Mouse (Mus musculus) myocyte (in vitro differentiated cells): Measurements from ENCODE around the gene Ube2dnl2. TPM values are rescaled to one million over a fixed set of nuclear protein-coding genes. Genes with fewer than 3 reads are reported as not detected.

Source experiments
- H3K27me3 ChIP-seq: one replicate; pipeline ENCODE4 v1.6.1; 2011; ENCODE audit not compliant: control insufficient read depth, insufficient read depth, insufficient read length
- H3K36me3 ChIP-seq: one replicate; pipeline ENCODE4 v1.6.1; 2011; ENCODE audit not compliant: control insufficient read depth, insufficient read depth
- H3K4me2 ChIP-seq: one replicate; pipeline ENCODE4 v1.6.1; 2011; ENCODE audit warnings: low read depth, control low read depth
- H3K4me3 ChIP-seq: one replicate; pipeline ENCODE4 v1.5.1; 2011; ENCODE audit warnings: mild to moderate bottlenecking, control low read depth, moderate library complexity
- H3K79me2 ChIP-seq: one replicate; pipeline ENCODE4 v1.6.1; 2011; ENCODE audit not compliant: control insufficient read depth, insufficient read depth
- H3ac ChIP-seq: one replicate; pipeline ENCODE4 v1.6.1; 2011; ENCODE audit not compliant: control insufficient read depth, insufficient read length
- CEBPB ChIP-seq: IDR thresholded peaks from 2 replicates; pipeline ENCODE4 v1.6.1; 2011; ENCODE audit warnings: mild to moderate bottlenecking, moderate library complexity; ENCODE audit not compliant: poor library complexity, insufficient read depth, severe bottlenecking
- E2F4 ChIP-seq: IDR thresholded peaks from one replicate; pipeline ENCODE4 v1.6.1; 2011; ENCODE audit warnings: mild to moderate bottlenecking, control low read depth, moderate library complexity; ENCODE audit not compliant: insufficient read depth
- MAX ChIP-seq: IDR thresholded peaks from one replicate; pipeline ENCODE4 v1.6.1; 2011; ENCODE audit warnings: low read depth, mild to moderate bottlenecking, control low read depth
- MYOD1 ChIP-seq, 3 experiments: IDR thresholded peaks; one replicate each; pipeline ENCODE4 v1.6.1; 2011; ENCODE audit warnings: control low read depth in 2 of 3, low read depth in 2 of 3, mild to moderate bottlenecking in 2 of 3, moderate library complexity in 1 of 3; ENCODE audit not compliant: insufficient read length in 2 of 3, control insufficient read depth in 1 of 3
- MYOG ChIP-seq, 3 experiments: IDR thresholded peaks; one replicate each; pipeline ENCODE4 v1.6.1; 2011; ENCODE audit warnings: control low read depth in 2 of 3, low read depth in 2 of 3, mild to moderate bottlenecking in 2 of 3; ENCODE audit not compliant: insufficient read length in 2 of 3, control insufficient read depth in 1 of 3, insufficient read depth in 1 of 3
- POLR2A ChIP-seq: IDR thresholded peaks from one replicate; pipeline ENCODE4 v1.6.1; 2011; ENCODE audit warnings: low read depth, mild to moderate bottlenecking, control low read depth, moderate library complexity; ENCODE audit not compliant: insufficient read length
- POLR2AphosphoS2 ChIP-seq: IDR thresholded peaks from one replicate; pipeline ENCODE4 v1.6.1; 2011; ENCODE audit warnings: low read depth, control low read depth; ENCODE audit not compliant: insufficient read length
- REST ChIP-seq: IDR thresholded peaks from one replicate; pipeline ENCODE4 v1.6.1; 2011; ENCODE audit warnings: mild to moderate bottlenecking, control low read depth, moderate library complexity; ENCODE audit not compliant: insufficient read depth, insufficient read length
- SRF ChIP-seq: IDR thresholded peaks from one replicate; pipeline ENCODE4 v1.6.1; 2011; ENCODE audit warnings: low read depth; ENCODE audit not compliant: control insufficient read depth, insufficient read length
- TCF12 ChIP-seq: IDR thresholded peaks from one replicate; pipeline ENCODE4 v1.6.1; 2011; ENCODE audit warnings: mild to moderate bottlenecking, control low read depth; ENCODE audit not compliant: poor library complexity, insufficient read depth, severe bottlenecking
- TCF3 ChIP-seq: IDR thresholded peaks from one replicate; pipeline ENCODE4 v1.6.1; 2011; ENCODE audit warnings: low read depth, control low read depth; ENCODE audit not compliant: insufficient read length
- USF1 ChIP-seq: IDR thresholded peaks from one replicate; pipeline ENCODE4 v1.6.1; 2011; ENCODE audit warnings: low read depth, mild to moderate bottlenecking, control low read depth, moderate library complexity
- polyA plus RNA-seq: library from polyadenylated mRNA; unstranded; fragments of >200 nt; fragmentation: generic; extraction: Trizol; gene quantifications from one replicate; pipeline ENCODE4 v1.2.1, GENCODE M21; 2012; ENCODE audit warnings: missing spikeins

The Ube2dnl2 gene
- not detected for polyA plus RNA-seq

DNA sequence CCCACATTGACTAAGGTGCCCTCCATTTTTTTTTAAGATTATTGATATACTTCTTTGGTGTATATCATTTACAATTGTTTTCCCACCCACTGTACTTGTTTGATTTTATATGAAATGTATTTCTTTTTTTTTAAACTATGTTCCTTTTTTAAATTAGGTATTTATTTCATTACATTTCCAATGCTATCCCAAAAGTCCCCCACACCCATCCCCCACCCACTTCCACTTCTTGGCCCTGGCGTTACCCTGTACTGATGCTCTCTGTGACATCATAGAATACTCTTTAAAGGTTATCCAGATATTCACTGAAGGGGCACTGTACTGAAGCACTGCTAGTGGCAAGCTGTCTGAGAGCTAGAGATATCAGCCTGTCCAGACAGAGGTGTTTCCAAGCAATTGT, at the start of gene Ube2dnl2:
TSS of gene Ube2dnl2 (plus strand) at position 301 of the 400 bp plus-strand sequence.
- H3K36me3 ChIP-seq = no peaks in the 10 kb centered on the region
- TF ChIP-seq SRF = no peak
- H3K4me3 ChIP-seq = no peak within 1 kb of the TSS

GRCm38 (mm10) chrX:114895489-114895888, 11.9 kb upstream of the Ube2dnl2 start:
- no peak overlapping the region for H3K4me2 ChIP-seq
- no peak overlapping the region for H3K4me3 ChIP-seq
- TF ChIP-seq TCF12 (no peak), REST (no peak), E2F4 (no peak), MYOG (IDR thresholded peaks at IDR 0.05; ENCODE audit: control insufficient read depth in 1 of 3, insufficient read depth in 1 of 3, insufficient read length in 2 of 3, low read depth in 2 of 3) (no peak), POLR2AphosphoS2 (no peak), TCF3 (no peak), CEBPB (no peak), SRF (no peak), POLR2A (no peak)
- no peak overlapping the region for H3ac ChIP-seq
- no peaks in the 10 kb centered on the region for H3K36me3 ChIP-seq
- H3K27me3 ChIP-seq = no peaks in the 10 kb centered on the region
- H3K79me2 ChIP-seq = no peaks in the 10 kb centered on the region

More for the DNA sequence above, at the start of gene Ube2dnl2:
- Histone ChIP-seq H3K4me2 (no peak within 1 kb of the TSS), H3ac (no peak within 1 kb of the TSS), H3K27me3 (no peaks in the 10 kb centered on the region), H3K79me2 (no peaks in the 10 kb centered on the region)

DNA sequence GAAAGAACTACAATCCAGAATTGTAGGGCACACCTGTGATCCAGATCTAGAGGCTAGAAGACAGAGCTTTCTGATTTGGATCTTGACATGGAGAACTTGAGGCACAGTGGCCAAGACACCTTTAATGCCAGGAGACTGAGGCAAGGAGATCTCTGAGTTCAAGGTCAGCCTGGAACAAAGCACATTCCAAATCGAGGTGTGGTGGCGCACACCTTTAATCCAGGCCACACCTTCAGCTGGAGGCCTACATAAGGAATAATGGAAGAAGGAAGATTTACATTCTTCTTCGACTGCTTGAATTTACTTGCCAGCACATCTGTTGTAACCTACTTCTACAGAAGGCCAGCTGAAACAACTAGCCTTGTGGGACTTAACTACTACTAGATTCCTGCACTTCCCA, 9.9 kb upstream of the Ube2dnl2 start:
- H3ac ChIP-seq = no peak overlapping the region
- H3K79me2 ChIP-seq = no peaks in the 10 kb centered on the region
- no peak overlapping the region for H3K4me3 ChIP-seq
- no peak for TF ChIP-seq REST
- TF ChIP-seq E2F4 = no peak
- no peak for TF ChIP-seq TCF3
- no peak for TF ChIP-seq SRF
- TF ChIP-seq USF1 = no peak
- TF ChIP-seq POLR2A = no peak
- no peak for TF ChIP-seq CEBPB
- TF ChIP-seq MYOG (IDR thresholded peaks at IDR 0.05; ENCODE audit: control insufficient read depth in 1 of 3, insufficient read depth in 1 of 3, insufficient read length in 2 of 3, low read depth in 2 of 3) = no peak
- no peak for TF ChIP-seq MAX
- TF ChIP-seq TCF12 = no peak
- no peak for TF ChIP-seq POLR2AphosphoS2
- TF ChIP-seq MYOD1 (IDR thresholded peaks at IDR 0.05; ENCODE audit: control insufficient read depth in 1 of 3, insufficient read length in 2 of 3, low read depth in 2 of 3) = no peak
- H3K36me3 ChIP-seq = no peaks in the 10 kb centered on the region
- H3K4me2 ChIP-seq = no peak overlapping the region
- H3K27me3 ChIP-seq = no peaks in the 10 kb centered on the region

GRCm38 (mm10) chrX:114903391-114903790, 4.0 kb upstream of the Ube2dnl2 start:
- TF ChIP-seq E2F4 = no peak
- no peak for TF ChIP-seq TCF3
- TF ChIP-seq MYOG (IDR thresholded peaks at IDR 0.05; ENCODE audit: control insufficient read depth in 1 of 3, insufficient read depth in 1 of 3, insufficient read length in 2 of 3, low read depth in 2 of 3) = no peak

DNA sequence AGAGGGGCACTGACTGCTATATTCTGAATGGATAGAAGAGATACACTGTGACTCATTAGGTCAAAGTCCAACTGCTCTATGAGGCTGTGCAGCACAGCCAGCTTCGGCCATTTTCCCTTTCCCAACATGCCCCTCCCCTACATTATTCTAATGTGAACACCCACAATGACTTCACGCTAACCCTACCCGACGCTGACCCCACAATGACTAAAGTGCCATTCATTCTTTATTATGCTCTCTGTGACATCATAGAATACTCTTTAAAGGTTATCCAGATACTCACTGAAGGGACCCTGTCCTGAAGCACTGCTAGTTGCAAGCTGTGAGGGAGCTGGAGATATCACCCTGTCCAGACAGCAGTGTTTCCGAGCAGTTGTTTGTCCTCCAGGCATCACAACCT, 2.7 kb upstream of the Ube2dnl2 start, which contains the start of gene Ube2dnl1:
TSS of gene Ube2dnl1 (plus strand) at position 301 of the 400 bp plus-strand sequence.
- Histone ChIP-seq H3K4me2 (no peak within 1 kb of the TSS), H3K79me2 (no peaks in the 10 kb centered on the region), H3K36me3 (no peaks in the 10 kb centered on the region), H3K4me3 (no peak within 1 kb of the TSS), H3ac (no peak within 1 kb of the TSS), H3K27me3 (no peaks in the 10 kb centered on the region)
- no peak for TF ChIP-seq TCF12
- no peak for TF ChIP-seq POLR2A
- TF ChIP-seq TCF3 = no peak
- no peak for TF ChIP-seq MYOG (IDR thresholded peaks at IDR 0.05; ENCODE audit: control insufficient read depth in 1 of 3, insufficient read depth in 1 of 3, insufficient read length in 2 of 3, low read depth in 2 of 3)
- TF ChIP-seq USF1 = no peak
- no peak for TF ChIP-seq MAX

More at GRCm38 (mm10) chrX:114903391-114903790, 4.0 kb upstream of the Ube2dnl2 start:
- H3ac ChIP-seq = no peak overlapping the region
- H3K79me2 ChIP-seq = no peaks in the 10 kb centered on the region
- no peaks in the 10 kb centered on the region for H3K36me3 ChIP-seq
- no peak overlapping the region for H3K4me3 ChIP-seq
- no peaks in the 10 kb centered on the region for H3K27me3 ChIP-seq
- H3K4me2 ChIP-seq = no peak overlapping the region
